Mouse (Mus musculus): ENCODE results near the gene Gpr137.

GRCm38 (mm10) chr19:6937541-6938465 is 4.5 kb downstream of the Gpr137 start:
- no peak for TF ChIP-seq CTCF (IDR thresholded peaks at IDR 0.05; ENCODE audit: low read depth, low read length)
- TF ChIP-seq POLR2A (IDR thresholded peaks at IDR 0.05; ENCODE audit: insufficient read depth, low read length): no peak
